Mouse (Mus musculus): ENCODE data around the gene Rpl37a.

The Rpl37a gene

DNA sequence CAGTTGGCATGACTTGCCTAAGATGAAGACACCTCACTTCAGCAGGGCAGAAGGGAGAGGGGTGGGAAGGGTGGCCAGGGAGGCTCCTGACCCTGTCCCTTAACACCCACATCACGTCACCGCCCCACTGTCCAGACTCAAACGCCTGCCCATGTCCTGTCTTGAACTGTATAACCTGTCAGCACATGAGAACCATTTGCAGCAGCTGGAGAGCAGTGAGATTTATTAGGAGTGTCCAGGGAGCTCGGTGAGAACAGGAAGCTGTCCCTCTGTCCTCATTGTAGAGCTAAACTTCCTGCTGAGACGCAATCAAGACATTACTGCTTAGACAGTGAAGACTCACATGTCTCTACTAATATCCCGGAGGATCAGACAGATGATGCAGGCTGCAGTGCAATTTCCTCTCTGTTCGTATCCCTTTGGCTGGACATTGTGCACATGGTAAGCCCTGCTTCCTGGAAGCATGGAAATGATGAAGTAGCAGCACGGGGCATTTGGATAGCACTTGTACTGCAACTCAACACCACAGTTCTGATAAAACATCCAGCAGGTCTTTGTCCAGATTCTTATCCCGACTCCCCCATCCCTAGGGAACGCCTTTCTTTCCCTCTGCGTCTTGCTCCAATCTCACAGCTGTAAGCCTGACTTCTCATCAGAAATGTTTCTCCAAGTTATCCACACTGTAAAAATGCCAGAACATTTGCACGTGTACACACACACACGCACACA is 25.5 kb downstream of the Rpl37a start:
- DNase-seq (ENCODE audit: low read depth, low spot score) = no peak

DNA sequence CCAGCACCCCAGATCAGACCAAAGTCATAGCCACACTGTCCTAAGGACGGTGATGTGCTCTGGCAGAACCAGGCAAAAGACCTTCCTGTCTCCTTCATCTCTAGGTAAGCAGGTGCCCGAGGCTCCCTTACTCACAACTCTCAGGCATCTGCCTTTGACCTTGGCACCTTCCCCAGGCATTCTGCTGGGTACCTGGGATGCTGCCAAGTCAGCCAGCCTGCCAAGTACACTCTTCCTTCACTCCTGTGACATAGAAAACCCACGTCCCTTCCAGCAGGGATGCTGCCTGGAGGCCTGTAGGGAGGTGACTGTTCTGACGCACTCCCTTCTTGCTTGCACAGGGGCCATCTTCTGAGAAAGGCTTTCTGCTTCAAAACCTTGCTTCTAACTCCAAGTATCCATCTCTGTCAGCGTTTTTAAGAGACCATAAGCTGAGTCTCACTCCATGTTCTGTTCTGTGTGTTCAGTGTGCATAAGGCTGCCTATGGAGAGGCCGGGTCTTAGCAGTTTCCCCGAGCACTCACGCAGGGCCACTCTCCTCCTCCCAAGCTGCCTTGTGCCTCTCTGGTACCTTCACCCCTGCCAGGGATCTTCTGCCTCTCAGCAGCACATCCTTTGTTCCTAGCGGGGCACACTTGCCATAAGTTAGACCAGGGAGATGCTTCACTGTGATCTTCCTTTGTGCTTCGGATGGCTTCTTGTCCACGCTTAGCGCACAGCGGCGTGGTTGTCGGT is 28.0 kb downstream of the Rpl37a start:
- DNase-seq (ENCODE audit: low read depth, low spot score) = no peak

DNA sequence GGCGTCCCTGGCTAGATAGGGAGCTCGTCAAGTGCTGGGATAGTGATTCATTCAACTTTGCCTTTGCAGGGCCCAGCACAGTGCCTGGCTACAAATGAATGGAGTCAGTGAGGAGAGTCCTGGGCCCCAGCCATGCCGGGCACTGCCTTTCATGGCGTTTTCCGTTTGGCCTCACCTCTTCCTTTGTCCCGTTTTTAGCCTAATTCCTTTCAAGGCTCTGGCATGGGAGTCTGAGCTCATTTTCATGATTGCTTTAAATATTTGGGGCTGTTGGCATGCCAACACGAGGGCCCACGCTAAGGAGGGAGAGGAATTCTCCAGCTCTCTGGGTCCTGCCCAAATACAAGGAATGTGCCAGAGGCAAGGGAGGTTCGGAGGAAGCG is 28.6 kb downstream of the Rpl37a start:
- DNase-seq (ENCODE audit: low read depth, low spot score) = no peak

DNA sequence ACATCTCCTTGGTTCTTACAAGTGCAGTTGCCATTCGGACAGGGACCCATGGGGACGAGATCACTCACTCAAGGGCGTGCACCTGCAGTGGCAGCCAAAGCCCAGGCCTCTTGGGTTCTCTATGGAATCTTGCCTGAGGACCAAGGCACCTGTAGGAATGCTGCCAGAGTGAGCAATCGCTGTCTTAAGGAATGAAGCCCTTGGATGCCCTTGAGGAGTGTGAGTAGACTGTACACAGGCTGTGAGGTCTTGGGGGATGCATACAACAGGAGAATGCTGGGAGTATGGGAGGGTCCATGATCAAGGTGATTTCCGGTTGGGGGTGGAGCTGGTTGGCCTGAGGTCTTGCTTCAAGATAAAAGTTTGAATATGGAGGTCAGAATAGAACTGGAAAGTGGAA is 30.3 kb downstream of the Rpl37a start:
- no peak for DNase-seq (ENCODE audit: low read depth, low spot score)

DNA sequence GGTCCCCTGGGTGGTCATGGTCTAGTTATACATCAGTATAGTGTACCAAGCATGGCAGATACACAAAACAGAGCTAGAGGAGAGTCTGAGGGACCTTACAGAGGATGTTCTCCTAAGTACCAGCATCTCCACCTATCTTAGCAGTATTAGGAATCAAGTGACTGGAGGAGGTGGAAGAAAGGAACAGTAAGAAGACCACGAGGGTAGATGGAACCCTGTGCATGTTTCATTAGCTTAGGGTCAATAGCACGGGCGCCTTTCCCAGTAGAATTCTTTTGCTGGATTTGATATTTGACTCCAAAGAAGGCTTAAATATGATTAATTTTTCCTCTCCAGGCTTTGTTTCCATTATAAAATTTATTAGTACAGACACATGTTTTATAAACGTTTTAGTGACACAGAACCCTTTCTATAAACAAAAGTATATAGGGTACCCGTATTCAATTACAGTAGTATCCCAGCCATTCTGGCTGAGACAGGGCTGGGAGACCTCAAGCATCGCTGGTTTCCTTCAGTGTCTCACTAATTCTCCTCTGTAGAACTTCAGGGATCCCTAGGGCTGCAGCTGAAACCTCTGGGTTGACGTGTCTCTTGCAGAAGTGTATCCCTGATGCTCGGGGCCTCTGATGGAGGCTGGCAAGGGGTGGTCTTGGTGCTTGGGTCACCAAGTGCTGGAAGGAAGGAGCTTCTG is 33.9 kb downstream of the Rpl37a start:
- DNase-seq (ENCODE audit: low read depth, low spot score) = no peak

DNA sequence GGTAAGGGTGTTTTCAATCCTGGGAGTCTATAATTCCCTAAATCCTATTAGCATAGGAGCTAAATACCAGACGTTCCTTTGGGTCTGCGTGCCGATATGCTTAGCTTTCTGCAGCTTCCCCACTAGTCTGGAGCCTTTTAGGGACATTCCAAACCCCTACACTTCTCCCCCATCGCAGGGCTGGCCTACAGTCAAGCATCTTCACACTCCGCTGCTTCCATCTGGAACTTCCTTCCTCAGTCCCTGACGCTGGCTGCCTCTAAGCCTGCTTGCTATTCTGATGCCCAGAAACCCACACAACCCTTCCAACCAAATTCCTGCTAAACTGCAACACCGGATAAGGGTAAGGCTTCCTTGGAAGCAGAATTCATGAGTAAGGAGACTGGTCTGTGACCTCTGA is 35.3 kb downstream of the Rpl37a start:
- peak; percentile 9 for DNase-seq (ENCODE audit: low read depth, low spot score)

DNA sequence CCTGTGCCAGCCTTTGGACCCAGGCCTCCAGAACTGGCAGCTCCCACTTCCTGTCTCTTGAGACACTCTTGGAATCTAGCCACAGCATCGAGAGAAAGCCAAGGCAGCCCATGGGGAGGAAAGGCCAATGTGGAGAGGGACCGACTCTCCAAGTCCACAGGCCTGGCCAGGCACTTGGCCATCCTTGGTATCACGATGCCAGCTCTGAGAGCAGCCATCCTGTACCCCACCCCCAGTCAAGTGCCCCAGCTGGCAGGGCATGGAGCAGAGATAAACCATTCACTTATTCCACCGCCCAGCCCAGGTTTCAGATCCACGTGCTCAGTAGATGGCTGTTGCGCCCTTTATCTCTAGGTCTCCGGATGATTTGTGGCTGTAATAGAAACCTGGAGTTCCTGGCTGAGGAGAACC is 40.3 kb downstream of the Rpl37a start:
- no peak for DNase-seq (ENCODE audit: low read depth, low spot score)

DNA sequence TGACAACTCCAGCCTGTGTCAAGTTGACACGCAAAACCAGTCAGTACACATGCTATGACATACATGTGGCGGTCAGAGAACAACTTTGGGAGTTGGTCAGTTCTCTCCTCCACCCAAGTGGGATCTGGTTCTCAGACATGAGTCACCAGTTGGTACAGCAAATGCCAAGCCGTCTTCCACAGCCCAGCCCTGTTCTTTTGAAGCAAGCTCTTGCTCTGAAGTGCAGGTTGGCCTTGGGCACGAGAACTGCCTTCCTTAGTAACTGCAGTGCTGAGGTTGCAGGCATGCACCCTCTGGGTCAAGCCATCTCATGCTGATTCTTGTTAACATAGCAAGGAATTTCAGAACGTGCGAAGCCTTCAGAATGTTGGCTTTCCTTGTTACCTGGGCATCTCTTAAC is 42.1 kb downstream of the Rpl37a start:
- DNase-seq (ENCODE audit: low read depth, low spot score) = no peak

DNA sequence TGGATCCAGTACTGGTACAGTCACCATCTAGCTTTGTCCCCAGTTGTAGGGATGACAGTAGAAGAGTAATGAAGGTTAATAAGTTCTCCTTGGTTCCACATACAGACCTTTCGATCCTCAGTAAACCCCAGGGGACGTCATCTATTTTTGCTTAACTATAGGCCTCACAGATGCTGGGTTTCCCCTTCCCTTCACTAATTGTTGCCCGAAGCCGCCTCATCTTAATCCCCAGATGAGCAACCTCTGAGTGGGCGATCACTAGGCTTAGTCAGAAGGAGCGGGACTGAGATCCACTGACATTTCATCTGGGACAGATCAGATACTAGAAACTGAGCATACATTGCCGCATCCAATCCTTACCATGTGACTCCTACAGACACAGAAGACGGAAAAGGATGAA is 44.1 kb downstream of the Rpl37a start:
- DNase-seq (ENCODE audit: low read depth, low spot score) = peak; percentile 53

DNA sequence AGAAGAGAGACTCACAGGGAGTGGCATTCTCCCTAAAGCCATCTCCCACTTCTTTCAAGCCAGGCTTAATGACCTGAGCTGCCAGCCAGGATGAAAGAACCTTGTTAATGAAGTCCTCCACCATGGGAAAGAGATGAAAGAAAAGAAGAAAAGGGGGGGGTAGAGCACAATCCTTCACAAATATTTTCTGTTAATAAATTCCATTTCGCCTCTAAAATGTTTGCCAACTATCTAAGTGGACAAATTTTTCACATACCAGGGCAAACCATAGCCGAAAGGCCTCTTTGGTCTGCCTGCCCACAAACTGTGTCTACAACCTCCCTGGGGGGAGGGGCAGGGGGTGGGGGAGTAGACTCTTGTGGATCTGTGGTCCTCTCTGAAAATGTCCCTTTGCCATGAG is 44.7 kb downstream of the Rpl37a start:
- no peak for DNase-seq (ENCODE audit: low read depth, low spot score)

DNA sequence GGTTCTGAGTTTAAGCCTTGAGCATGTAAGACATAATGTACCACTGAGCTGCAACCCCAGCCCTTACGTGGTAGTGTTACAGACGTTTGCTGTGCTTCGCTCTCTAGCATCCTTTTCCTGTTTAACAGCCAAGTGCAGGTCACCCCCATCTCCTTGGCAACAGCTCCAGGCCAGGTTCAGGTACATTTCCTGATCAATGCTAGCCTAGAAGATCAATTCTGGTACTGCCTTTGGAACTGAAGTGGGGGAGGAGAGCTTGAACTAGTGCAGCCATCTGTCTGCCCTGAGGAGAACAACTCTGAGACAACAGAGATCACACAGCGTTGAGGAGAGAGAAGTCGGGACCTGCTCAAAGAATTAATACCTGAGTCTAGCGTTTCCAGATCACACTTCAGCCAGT is 48.7 kb downstream of the Rpl37a start:
- no peak for DNase-seq (ENCODE audit: low read depth, low spot score)

Measured in A20 (cell line).